Mouse (Mus musculus) embryonic facial prominence, embryonic 14.5 days (tissue): ENCODE measurements around the gene Exoc5. TPM values are rescaled to one million over a fixed set of nuclear protein-coding genes. Genes with fewer than 3 reads are reported as not detected.
"Not testable (repeated sequence)": the region's sequence is repeated elsewhere in the genome, so short reads cannot be mapped to it uniquely, and the experiment has no call there.

Source experiments
- ATAC-seq: fragments of 200-750 bp; cut with Nextera tagmentation; 2 replicates; pipeline ENCODE4 v1.8.0; 2017; ENCODE audit warnings: low read depth, moderate number of reproducible peaks, moderate TSS enrichment
- DNase-seq: peaks from one replicate; pipeline ENCODE4 v3.0.0-alpha.2; 2015; ENCODE audit warnings: low spot score
- H3K27ac ChIP-seq: fragments of 300-500 bp; sonication (generic); replicated peaks from 2 replicates; pipeline ENCODE4 v1.5.1; 2014; ENCODE audit warnings: low read depth, mild to moderate bottlenecking, low read length, moderate library complexity
- H3K27me3 ChIP-seq: fragments of 300-500 bp; sonication (generic); replicated peaks from 2 replicates; pipeline ENCODE4 v1.6.1; 2014; ENCODE audit warnings: low read length; ENCODE audit not compliant: control insufficient read depth, insufficient read depth
- H3K36me3 ChIP-seq: fragments of 300-500 bp; sonication (generic); 2 replicates; pipeline ENCODE4 v1.6.1; 2014; ENCODE audit warnings: low read length, mixed read lengths; ENCODE audit not compliant: control insufficient read depth, insufficient read depth
- H3K4me1 ChIP-seq: fragments of 300-500 bp; sonication (generic); 2 replicates; pipeline ENCODE4 v1.6.1; 2014; ENCODE audit warnings: antibody characterized with exemption, low read length; ENCODE audit not compliant: control insufficient read depth, insufficient read depth
- H3K4me2 ChIP-seq: fragments of 300-500 bp; sonication (generic); 2 replicates; pipeline ENCODE4 v1.6.1; 2014; ENCODE audit warnings: low read depth, mild to moderate bottlenecking, low read length, moderate library complexity, mixed read lengths
- H3K4me3 ChIP-seq: fragments of 300-500 bp; sonication (generic); 2 replicates; pipeline ENCODE4 v1.5.1; 2014; ENCODE audit warnings: low read depth, mild to moderate bottlenecking, low read length
- H3K9ac ChIP-seq: fragments of 300-500 bp; sonication (generic); 2 replicates; pipeline ENCODE4 v1.6.1; 2014; ENCODE audit warnings: low read depth, mild to moderate bottlenecking, low read length, moderate library complexity, mixed read lengths
- H3K9me3 ChIP-seq: fragments of 300-500 bp; sonication (generic); 2 replicates; pipeline ENCODE4 v1.6.1; 2016; ENCODE audit warnings: low read length; ENCODE audit not compliant: control insufficient read depth
- WGBS: fragments of 180-500 bp; shearing (Covaris S2); extraction: QIAGEN DNeasy Blood & Tissue Kit; methylation state at CpG from one replicate; pipeline ENCODE4 v1.1.7; 2014; 5-methylcytosine and 5-hydroxymethylcytosine counted together
- polyA plus RNA-seq: library from polyadenylated mRNA; unstranded; fragments of >200 nt; fragmentation: Nextera tagmentation; extraction: Ambion mirVana; gene quantifications from 2 replicates; pipeline ENCODE4 v1.2.1, GENCODE M21; 2014

Gene Exoc5
- 48.6 and 57.2 TPM in 2 replicates for polyA plus RNA-seq

GRCm38 (mm10) chr14:49066274-49066823 is at the start of gene Exoc5:
Gene Exoc5, minus strand, starts transcription at chr14:49066653.
- peak; percentile 96 for DNase-seq
- Histone ChIP-seq H3K9ac (peak within 1 kb of the TSS; percentile 96), H3K36me3 (no peaks in the 10 kb centered on the region), H3K9me3 (no peaks in the 10 kb centered on the region), H3K27ac (peak within 1 kb of the TSS; percentile 98), H3K27me3 (no peaks in the 10 kb centered on the region), H3K4me1 (peaks cover 16% of the 10 kb centered on the region), H3K4me3 (peak within 1 kb of the TSS; percentile 89), H3K4me2 (peak within 1 kb of the TSS; percentile 63)
- 1% methylated on average over 42 of the region's 53 CpGs for WGBS
- peak; percentile 96 for ATAC-seq

- not testable (repeated sequence) for H3K36me3 ChIP-seq, H3K4me1 ChIP-seq, H3K27ac ChIP-seq, DNase-seq, H3K4me2 ChIP-seq, H3K4me3 ChIP-seq, H3K27me3 ChIP-seq, H3K9me3 ChIP-seq, H3K9ac ChIP-seq, ATAC-seq
- 51% methylated on average over 1 of the region's 1 CpGs for WGBS
These were observed 25.3 kb upstream of the Exoc5 start for GRCm38 (mm10) chr14:49091755-49092154.

GRCm38 (mm10) chr14:49091277-49091676 is 24.8 kb upstream of the Exoc5 start:
- no peak overlapping the region for H3K4me3 ChIP-seq
- WGBS, result 91% methylated on average over 4 of the region's 4 CpGs
- H3K9ac ChIP-seq, result no peak overlapping the region
- H3K27ac ChIP-seq, result no peak overlapping the region
- no peak overlapping the region for H3K4me2 ChIP-seq
- DNase-seq (no peak), ATAC-seq (no peak)
- no peaks in the 10 kb centered on the region for H3K27me3 ChIP-seq
- no peaks in the 10 kb centered on the region for H3K4me1 ChIP-seq
- H3K9me3 ChIP-seq, result no peaks in the 10 kb centered on the region
- H3K36me3 ChIP-seq, result peaks cover 13% of the 10 kb centered on the region; the same call in 1 of the 2 replicates

- Histone ChIP-seq H3K4me1 (no peaks in the 10 kb centered on the region), H3K9me3 (no peaks in the 10 kb centered on the region), H3K27me3 (no peaks in the 10 kb centered on the region), H3K4me2 (no peak overlapping the region), H3K4me3 (no peak overlapping the region), H3K36me3 (peaks cover 18% of the 10 kb centered on the region), H3K27ac (no peak overlapping the region), H3K9ac (no peak overlapping the region)
- 44% methylated on average over 5 of the region's 5 CpGs for WGBS
- DNase-seq (no peak), ATAC-seq (no peak)
These were observed 23.6 kb upstream of the Exoc5 start for GRCm38 (mm10) chr14:49090102-49090501.

GRCm38 (mm10) chr14:49089461-49090058 is 23.1 kb upstream of the Exoc5 start:
- H3K27ac ChIP-seq, result no peak overlapping the region
- peak; percentile 22 for DNase-seq

GRCm38 (mm10) chr14:49088155-49089048 is 21.9 kb upstream of the Exoc5 start:
- no peak overlapping the region for H3K9ac ChIP-seq
- H3K4me3 ChIP-seq, result no peak overlapping the region
- no peak for ATAC-seq
- no peak for DNase-seq
- peaks cover 31% of the 10 kb centered on the region for H3K36me3 ChIP-seq
- no peaks in the 10 kb centered on the region for H3K27me3 ChIP-seq
- no peaks in the 10 kb centered on the region for H3K9me3 ChIP-seq
- no peaks in the 10 kb centered on the region for H3K4me1 ChIP-seq
- 42% methylated on average over 14 of the region's 14 CpGs for WGBS
- no peak overlapping the region for H3K27ac ChIP-seq
- H3K4me2 ChIP-seq, result no peak overlapping the region

More at GRCm38 (mm10) chr14:49089461-49090058, 23.1 kb upstream of the Exoc5 start:
- no peaks in the 10 kb centered on the region for H3K27me3 ChIP-seq
- no peak overlapping the region for H3K9ac ChIP-seq
- H3K4me3 ChIP-seq, result no peak overlapping the region
- no peak overlapping the region for H3K4me2 ChIP-seq
- peaks cover 21% of the 10 kb centered on the region for H3K36me3 ChIP-seq
- H3K4me1 ChIP-seq, result no peaks in the 10 kb centered on the region
- WGBS, result 30% methylated on average over 6 of the region's 6 CpGs
- ATAC-seq, result no peak
- no peaks in the 10 kb centered on the region for H3K9me3 ChIP-seq

- H3K4me2 ChIP-seq, result no peak overlapping the region
- DNase-seq (no peak), ATAC-seq (no peak)
- H3K9me3 ChIP-seq, result no peaks in the 10 kb centered on the region
- no peak overlapping the region for H3K4me3 ChIP-seq
- no peak overlapping the region for H3K27ac ChIP-seq
- no peaks in the 10 kb centered on the region for H3K27me3 ChIP-seq
- H3K4me1 ChIP-seq, result no peaks in the 10 kb centered on the region
- H3K36me3 ChIP-seq, result peaks cover 39% of the 10 kb centered on the region
- H3K9ac ChIP-seq, result no peak overlapping the region
- WGBS, result 86% methylated on average over 4 of the region's 4 CpGs
These were observed 20.1 kb upstream of the Exoc5 start for GRCm38 (mm10) chr14:49086522-49086921.

- no peak overlapping the region for H3K4me2 ChIP-seq
These were observed 12.4 kb upstream of the Exoc5 start for GRCm38 (mm10) chr14:49078820-49079219.

More at GRCm38 (mm10) chr14:49078820-49079219, 12.4 kb upstream of the Exoc5 start:
- ATAC-seq (no peak), DNase-seq (no peak)
- H3K4me3 ChIP-seq, result no peak overlapping the region
- peaks cover 39% of the 10 kb centered on the region for H3K36me3 ChIP-seq
- H3K27ac ChIP-seq, result no peak overlapping the region
- no peaks in the 10 kb centered on the region for H3K4me1 ChIP-seq
- H3K9me3 ChIP-seq, result no peaks in the 10 kb centered on the region
- H3K9ac ChIP-seq, result no peak overlapping the region
- 96% methylated on average over 2 of the region's 2 CpGs for WGBS
- no peaks in the 10 kb centered on the region for H3K27me3 ChIP-seq
